Comparison of ENCODE assay signal across 8 mouse cellular contexts in the genomic region with DNA sequence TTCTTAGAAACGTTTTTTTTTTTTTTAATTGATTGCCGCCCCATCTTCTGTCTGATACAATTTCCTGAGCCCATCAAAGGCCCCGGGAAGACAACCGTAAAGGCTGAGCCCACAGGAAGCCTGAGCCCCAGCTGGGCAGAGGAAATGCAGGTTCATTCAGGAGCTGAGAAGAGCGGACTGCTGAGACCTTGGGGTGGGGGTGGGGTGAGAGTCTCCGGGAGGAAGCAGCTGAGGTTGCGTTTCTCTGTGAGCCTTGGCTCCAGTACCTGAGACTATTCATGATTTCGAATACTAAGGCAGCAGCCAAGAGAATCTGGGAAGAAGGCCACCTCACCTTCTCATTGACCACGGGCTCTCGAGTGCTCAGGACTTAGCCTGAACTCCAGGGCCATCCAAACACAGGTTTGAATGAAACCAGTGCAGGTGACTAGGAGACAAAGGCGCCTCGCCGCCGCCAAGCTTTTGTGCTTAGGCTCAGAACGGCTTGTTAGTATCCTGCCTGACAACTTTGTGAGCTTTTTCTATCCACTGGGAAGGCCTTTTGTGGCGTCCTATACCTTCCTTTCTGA. TPM values are rescaled to one million over a fixed set of nuclear protein-coding genes. Genes with fewer than 3 reads are reported as not detected.
A peak's percentile ranks its signal among the peaks of the same experiment; 100 is the strongest.
DNase-seq lines count a peak whose midpoint lies in the region; TF ChIP-seq lines count a peak whose summit lies in the region.

No protein-coding gene starts in this region.

- no peak for TF ChIP-seq EP300 in heart, adult 2 months (IDR thresholded peaks at IDR 0.05; ENCODE audit: insufficient read depth, low read depth, low read length)

- intact Hi-C loops in heart, adult 2 months (cut with DNase I), result no loop called here

- no peak for TF ChIP-seq CTCF in heart, adult 2 months (IDR thresholded peaks at IDR 0.05)

- H3K9ac ChIP-seq in heart, adult 2 months (ENCODE audit: low read depth, low read length), result no peak overlapping the region

- peaks cover 4% of the 10 kb centered on the region; the same call in 1 of the 2 replicates for H3K27me3 ChIP-seq in heart, adult 2 months (ENCODE audit: control insufficient read depth, insufficient read depth, low read length)

- no peaks in the 10 kb centered on the region for H3K4me1 ChIP-seq in heart, adult 2 months (ENCODE audit: control insufficient read depth, insufficient read depth, low read length)
- no peaks in the 10 kb centered on the region for H3K4me1 ChIP-seq in brown adipose tissue, adult 24 weeks (ENCODE audit: control insufficient read depth, insufficient read depth, insufficient read length, low read length)

- H3K27ac ChIP-seq in heart, adult 2 months, result no peak overlapping the region
- H3K27ac ChIP-seq in brown adipose tissue, adult 24 weeks (replicated peaks; ENCODE audit: low read depth, low read length), result no peak overlapping the region

- DNase-seq in heart, adult 2 months, result no peak
- no peak for DNase-seq in heart, adult 11 months
- peak; percentile 28 for DNase-seq in gastrocnemius, postnatal 25 days
- DNase-seq in kidney, postnatal 14 days, result peak; percentile 27
- DNase-seq in neural tube, embryonic 10.5 days (ENCODE audit: extremely low spot score, low spot score), result peak; percentile 38
- DNase-seq in urinary bladder, postnatal 4 days (ENCODE audit: low spot score in 2 of 2), result no peak
- DNase-seq in right cerebral cortex, adult 18-20 months, result no peak

- no peaks in the 10 kb centered on the region for H3K36me3 ChIP-seq in heart, adult 2 months (ENCODE audit: control insufficient read depth, insufficient read depth, low read length)

- peak overlapping the region; percentile 47 for H3K4me3 ChIP-seq in heart, adult 2 months
- 0 out of 2 replicates have a peak overlapping the region, but pooled peaks have one; percentile 23 for H3K4me3 ChIP-seq in brown adipose tissue, adult 24 weeks (ENCODE audit: insufficient read depth, low read depth, low read length)

- H3K79me2 ChIP-seq in heart, adult 2 months (replicated peaks; ENCODE audit: control insufficient read depth, insufficient read depth, low read length), result no peaks in the 10 kb centered on the region

- WGBS in heart, adult 2 months, result 9% methylated on average over 16 of the region's 16 CpGs

- TF ChIP-seq POLR2A in heart, adult 2 months (IDR thresholded peaks at IDR 0.05; ENCODE audit: insufficient read depth, low read depth, low read length), result no peak

RNA-seq across cellular contexts. Expression of a gene that starts 0.7 kb away (rescaled TPM):
- total RNA-seq in heart, adult 2 months (2021), result under 1 TPM; 0.44 to 0.77 TPM
- polyA plus RNA-seq in heart, adult 2 months (2012; rRNA removed), result 0.31 and 0.38 TPM in 2 replicates
- polyA plus RNA-seq in brown adipose tissue, adult 24 weeks (2012; ENCODE audit: insufficient read depth, insufficient read length, missing spikeins), result not detected in 2 replicates
- total RNA-seq in gastrocnemius, postnatal 25 days (2021), result 1 to 10 TPM; 1.9 to 2.0 TPM

RNA-seq across cellular contexts. Expression of a gene that starts 51.7 kb away (rescaled TPM):
- 10 to 100 TPM; 44.3 to 45.7 TPM for total RNA-seq in heart, adult 2 months (2021)
- polyA plus RNA-seq in heart, adult 2 months (2012; rRNA removed), result 12.6 and 16.0 TPM in 2 replicates
- polyA plus RNA-seq in brown adipose tissue, adult 24 weeks (2012; ENCODE audit: insufficient read depth, insufficient read length, missing spikeins), result 28.4 and 30.5 TPM in 2 replicates
- 10 to 100 TPM; 27.8 to 35.7 TPM for total RNA-seq in gastrocnemius, postnatal 25 days (2021)

RNA-seq across cellular contexts. Expression of a gene that starts 58.0 kb away (rescaled TPM):
- total RNA-seq in heart, adult 2 months (2021), result 10 to 100 TPM; 23.1 to 28.9 TPM
- polyA plus RNA-seq in heart, adult 2 months (2012; rRNA removed), result 6.9 and 10.6 TPM in 2 replicates
- 31.7 and 36.6 TPM in 2 replicates for polyA plus RNA-seq in brown adipose tissue, adult 24 weeks (2012; ENCODE audit: insufficient read depth, insufficient read length, missing spikeins)
- total RNA-seq in gastrocnemius, postnatal 25 days (2021), result 10 to 100 TPM; 15.6 to 17.5 TPM

Comparison
In these comparisons a context has a peak if more than half of its experiments do, and no peak if none do; other contexts are left out.
1. DNase-seq: peak in gastrocnemius, postnatal 25 days (single experiment), kidney, postnatal 14 days (single experiment) and neural tube, embryonic 10.5 days (single experiment); none in heart, adult 2 months (0 of 2), heart, adult 11 months (single experiment), urinary bladder, postnatal 4 days (0 of 2) and right cerebral cortex, adult 18-20 months (single experiment).